Mouse (Mus musculus) embryonic fibroblast, embryonic 13.5 days (primary cell): ENCODE data around the gene Sema5a.

Experiments used
- CTCF ChIP-seq: IDR thresholded peaks from 2 replicates; pipeline ENCODE4 v1.5.1; 2011; ENCODE audit warnings: mild to moderate bottlenecking, control low read depth, low read length, moderate library complexity, borderline replicate concordance; ENCODE audit not compliant: insufficient read depth
- POLR2A ChIP-seq: IDR thresholded peaks from 2 replicates; pipeline ENCODE4 v1.6.1; 2011; ENCODE audit warnings: low read depth, mild to moderate bottlenecking, control low read depth, low read length, moderate library complexity

DNA sequence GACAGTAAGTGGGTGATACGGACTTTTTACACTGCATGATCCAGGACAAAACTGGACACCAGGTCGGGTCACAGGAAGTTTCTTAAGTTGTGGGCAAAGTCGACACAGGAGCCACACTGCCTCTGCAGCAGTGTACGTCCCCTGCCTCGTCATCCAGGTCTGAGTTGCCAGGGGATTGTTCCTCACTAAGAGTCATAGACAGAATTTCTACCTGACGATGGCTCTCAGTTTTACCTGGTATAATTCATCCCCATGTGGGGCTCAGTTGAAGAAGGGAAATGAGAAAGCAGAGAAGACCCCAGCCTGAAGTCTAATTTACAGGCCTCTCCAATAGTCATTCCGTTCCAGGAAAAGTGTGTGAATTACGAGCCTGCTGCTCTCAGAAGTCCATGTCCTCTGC lies 66.2 kb downstream of the Sema5a start:
- TF ChIP-seq CTCF, result no peak
- no peak for TF ChIP-seq POLR2A
